Mouse (Mus musculus) spleen, postnatal 4 days (tissue): ENCODE data around the gene Creg2.
"Not testable (repeated sequence)": the region's sequence is repeated elsewhere in the genome, so short reads cannot be mapped to it uniquely, and the experiment has no call there.

Experiments
- DNase-seq, 2 experiments: peaks; one replicate each; pipeline ENCODE4 v3.0.0; 2022; ENCODE audit warnings: low spot score in 2 of 2

Gene Creg2

DNA sequence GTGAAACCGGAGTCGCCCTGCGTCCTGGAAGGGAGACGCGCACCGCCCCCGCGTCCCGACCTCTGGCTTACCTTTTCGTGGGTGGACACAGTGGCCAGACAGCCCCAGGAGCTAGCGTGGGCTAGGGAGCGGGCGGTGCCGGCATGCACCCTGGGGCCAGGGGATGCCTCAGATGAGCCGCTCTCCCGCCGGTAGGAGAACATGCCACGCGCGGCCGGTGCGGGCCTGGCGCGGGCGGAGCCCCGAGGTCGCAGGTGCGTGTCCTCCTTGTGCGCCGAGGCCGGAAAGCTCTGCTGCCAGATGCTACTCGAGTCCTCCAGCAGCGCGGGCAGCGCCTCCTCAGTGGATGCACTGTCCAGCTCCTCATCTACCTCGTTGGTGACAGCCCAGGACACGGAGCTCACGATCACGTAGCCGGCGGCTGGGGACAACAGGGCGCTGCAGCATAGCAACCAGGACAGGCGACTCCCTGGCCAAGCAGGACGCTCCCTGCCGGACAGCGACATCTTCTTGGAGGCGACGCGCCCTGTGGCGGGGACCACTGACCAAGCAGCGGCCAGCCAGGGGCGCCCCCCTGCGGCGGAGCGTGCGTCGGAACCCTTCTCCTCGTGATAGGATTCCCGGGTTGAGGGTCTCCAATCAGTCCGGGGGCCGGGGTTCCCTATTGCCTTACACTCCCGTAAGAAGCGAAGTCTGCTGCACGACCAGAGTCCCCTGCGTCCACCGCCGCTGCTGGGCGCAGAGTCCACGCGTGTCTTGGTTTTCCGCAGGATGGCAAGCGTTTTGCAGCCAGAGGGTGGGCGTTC, 636 bp downstream of the Creg2 start:
- peak; percentile 44 to 73 for DNase-seq

DNA sequence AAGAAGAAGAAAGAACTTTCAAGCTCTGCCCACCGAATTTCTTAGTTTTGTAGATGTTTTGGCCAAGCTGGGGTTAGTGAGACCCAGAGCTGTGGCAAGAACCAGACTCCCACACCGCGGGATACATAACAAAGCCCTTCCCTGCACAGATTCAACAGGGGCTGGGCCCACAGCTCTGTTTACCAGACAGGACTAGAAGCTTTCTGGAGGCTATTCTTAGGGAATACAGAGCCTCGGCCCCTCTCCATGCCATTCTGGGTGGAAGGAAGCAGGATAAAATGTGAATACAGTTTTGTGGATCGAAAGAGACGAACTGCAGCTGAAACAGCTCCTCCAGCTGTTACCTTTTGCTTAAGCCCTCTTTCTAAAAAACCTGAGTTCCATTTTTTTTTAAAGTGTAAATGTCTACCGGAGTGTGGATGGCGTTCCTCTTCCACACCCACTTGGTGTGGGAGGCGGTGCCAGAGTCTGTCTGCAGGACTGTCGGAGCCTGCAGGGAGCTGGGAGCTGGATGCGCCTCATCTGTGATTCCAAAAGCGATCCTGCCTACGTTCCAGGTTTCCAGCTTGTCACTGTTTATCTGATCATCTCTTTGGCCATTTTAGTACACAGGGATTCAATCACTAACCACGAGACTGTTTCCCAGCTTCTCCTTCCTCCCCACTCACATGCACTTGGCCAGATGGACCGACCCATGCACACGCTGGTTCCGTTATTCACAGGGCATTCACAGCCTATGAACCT, 1.4 kb downstream of the Creg2 start:
- DNase-seq: peak in 1 of 2 experiments; percentile 45

DNA sequence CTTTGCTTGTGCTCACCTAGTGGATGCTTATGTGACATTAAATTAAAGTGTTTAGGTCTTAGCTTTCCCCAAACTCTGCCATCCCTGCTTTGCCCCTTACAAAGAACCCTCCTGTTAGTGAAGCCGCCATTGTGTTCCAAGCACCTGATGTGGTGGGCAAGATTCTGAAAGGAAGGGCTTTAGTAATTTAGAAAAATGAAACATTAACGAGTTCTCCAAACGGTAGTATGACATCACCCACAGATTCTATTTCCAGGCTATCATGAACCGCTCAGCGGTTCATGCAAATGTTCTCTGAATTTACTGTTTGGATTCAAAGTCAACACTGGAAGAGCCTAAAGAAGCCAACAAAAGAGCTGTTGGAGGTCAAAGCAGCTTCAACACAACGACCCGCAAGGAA, 2.7 kb downstream of the Creg2 start:
- DNase-seq: no peak

DNA sequence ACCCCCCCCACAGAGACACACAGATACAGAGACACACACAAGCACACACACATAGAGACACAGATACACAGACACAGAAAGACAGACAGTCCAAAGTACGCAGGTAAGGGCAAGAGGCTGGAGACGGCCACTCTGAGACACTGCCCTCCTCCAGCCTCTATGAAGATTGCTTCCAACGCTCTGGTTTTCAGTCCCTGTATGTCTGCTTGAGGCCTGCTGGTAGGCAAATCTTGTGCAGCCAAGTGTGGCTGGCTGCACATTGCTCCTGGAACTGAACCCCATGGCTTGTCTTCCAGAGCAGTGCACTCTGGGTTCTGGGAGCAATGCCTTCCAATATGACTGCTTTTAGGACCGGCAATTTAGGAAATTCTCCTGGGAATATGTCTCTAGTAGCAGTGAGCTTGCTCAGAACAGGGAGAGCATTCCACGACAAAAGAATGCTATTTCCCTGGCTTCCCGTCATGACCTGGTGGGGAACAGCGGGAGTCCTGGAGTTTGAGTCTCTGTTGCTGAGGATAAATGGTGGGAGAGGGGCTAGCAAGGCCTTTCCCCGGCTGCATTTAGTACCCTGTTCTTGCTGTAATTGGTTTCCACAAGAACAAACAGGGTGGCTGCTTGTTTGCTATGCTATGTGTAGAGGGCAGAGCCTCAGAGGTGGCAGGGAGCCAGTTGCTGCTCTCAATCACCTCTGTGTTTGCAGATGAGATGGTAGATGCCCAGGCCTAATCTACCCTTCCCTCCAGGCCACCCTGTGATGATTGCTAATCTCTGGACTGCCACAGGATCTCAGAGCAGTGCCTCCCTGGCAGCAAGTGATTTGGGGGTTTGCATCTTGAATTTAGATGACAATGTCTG, 5.1 kb downstream of the Creg2 start:
- DNase-seq: peak in 1 of 2 experiments; percentile 58

DNA sequence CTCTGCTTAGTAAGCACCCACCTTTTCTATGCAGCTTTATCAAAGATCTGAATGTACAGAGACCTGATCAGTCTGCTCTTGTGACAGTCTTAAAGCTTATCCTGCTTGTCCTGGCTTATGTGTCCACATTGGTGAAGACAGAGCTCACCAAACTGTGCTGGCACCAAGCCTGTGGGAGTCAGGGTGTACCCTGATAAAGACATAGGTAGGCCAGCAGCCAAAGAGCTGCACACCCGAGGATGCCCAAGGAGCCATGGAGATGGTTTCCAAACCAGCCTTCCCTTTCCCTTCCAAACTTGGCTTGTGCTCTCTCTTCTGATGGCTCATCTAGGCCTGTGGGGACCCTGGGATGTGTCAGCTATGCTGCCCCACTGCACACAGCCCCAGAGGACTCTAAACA, 6.9 kb downstream of the Creg2 start:
- DNase-seq: peak; percentile 42 to 62

DNA sequence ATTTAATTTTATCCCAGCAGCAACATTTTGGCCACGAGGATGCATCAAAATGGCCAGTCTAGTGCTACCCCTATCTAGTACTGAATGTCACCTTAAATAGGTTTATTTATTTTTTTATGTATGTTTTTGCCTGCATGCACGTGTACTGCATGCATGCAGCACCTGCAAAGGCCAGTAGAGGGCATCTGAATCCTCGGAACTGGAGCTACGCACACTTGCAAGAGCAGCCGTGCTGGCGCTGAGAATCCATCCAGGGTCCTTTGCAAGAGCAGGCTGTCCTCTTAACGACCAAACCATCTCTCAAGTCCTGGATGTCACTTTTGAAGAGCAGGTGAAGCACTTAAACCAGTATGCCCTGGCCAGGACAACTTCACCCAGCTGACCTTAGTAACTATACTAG, 9.6 kb downstream of the Creg2 start:
- DNase-seq: no peak

DNA sequence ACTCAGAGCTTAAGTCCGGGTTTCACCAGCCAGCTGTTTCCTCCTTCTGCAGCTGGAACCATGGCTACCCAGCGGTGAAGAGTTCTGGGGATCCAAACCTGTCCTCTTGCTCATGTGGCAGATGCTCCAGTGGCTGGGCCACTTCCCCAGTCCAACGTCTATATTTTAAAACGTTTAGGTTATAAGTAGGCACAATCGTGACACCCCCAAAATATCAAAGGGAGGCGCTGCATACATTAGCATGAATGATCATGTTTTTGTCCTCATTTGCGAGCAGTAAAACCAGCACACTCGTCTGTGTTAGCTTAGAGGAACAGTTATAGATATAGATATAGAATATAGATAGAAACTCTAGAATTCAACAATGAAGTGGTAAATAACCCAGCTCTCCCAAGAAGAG, 14.1 kb downstream of the Creg2 start:
- DNase-seq: no peak

DNA sequence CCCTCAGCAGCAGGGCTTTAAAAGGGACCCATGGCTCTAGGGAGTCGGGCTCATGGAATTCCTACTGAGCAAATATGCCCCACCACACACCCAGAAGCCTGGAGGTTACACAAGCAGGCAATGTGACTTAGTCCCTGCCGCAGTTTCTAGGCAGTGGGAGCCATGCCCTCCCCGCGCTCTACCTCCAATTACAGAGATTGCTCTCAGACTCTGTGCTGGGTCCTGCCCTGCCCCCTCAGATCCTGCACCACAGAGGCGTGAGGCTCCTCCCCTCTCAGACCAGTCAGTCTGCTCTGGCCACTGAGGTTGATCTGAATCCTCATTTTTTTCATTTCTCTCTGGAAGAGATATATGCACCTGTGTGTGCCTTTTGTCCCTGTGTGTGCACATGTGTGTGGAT, 14.6 kb downstream of the Creg2 start:
- DNase-seq: peak in 1 of 2 experiments; percentile 54

DNA sequence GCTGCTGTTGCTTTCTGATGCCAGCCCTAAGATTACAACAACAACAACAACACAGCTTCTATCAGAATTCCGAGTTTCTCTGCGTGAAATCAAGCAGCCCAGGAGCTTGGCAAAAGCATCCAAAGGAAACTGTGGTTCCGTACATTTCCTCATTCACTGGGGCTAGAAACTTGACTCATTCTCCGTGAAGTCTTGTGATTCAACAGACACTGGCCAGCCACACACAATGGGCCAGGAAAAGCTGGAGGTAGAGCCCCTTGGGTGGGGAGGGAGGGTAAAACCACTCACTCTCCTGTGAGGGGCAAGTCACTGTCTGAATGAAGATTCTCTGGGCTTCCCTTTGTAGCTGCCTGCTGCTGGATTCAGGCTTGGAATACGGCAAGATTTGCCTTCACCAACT, 15.1 kb downstream of the Creg2 start:
- DNase-seq: no peak

DNA sequence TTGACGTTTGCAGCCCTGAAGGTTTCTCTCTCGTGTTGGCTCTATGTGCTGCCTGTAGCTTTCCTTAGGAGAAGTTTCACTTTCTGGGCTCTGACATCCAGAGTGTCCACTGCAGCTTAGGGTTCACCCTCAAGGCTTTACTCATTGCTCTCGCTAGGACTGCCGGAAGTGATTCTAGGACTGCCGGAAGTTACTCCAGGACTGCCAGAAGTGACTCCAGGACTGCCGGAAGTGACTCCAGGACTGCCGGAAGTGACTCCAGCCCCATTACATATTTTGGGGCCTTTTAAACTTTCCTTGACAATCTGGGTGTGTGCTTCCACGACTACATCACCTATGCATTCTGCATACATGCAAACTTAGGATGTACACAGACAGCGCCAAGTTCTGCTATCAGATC, 22.7 kb downstream of the Creg2 start:
- DNase-seq: no peak

DNA sequence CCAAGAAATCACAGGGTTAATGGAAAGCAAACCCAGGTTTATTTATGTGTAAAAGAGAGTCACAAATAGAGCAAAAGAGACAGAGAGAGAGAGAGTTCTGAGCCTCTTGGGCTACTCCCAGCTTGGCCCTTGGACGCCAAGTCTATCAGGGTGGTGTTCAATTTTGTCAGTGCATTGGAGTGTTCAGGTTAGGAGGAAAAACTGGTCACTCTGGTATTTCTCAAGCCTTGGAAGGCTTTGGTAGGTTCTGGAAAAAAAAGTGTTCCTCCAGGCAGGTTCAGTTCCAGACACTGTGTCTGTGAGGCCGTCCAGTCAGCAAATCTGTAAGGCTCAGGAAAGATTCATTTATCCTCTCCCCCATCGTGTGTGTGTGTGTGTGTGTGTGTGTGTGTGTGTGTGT, 25.8 kb downstream of the Creg2 start:
- no peak for DNase-seq

DNA sequence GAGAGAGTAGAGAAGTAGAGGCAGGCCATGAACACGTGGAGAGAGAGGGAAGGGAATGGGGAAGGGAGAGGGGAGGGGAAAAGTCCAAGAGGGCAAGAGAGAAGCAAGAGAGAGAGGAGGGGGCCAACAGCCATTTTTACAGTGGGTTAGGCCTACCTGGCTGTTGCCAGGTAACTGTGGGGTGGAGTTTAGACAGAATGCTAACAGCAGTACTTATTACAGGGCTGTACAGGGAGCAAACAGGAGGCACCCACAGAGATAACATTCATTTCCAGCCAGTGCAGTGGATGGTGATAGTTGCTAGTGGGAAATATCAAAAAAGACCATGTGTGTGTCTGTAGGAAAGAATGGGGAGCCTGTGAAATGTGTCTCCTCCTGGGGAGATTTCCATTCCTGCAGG, 27.5 kb downstream of the Creg2 start:
- no peak for DNase-seq

DNA sequence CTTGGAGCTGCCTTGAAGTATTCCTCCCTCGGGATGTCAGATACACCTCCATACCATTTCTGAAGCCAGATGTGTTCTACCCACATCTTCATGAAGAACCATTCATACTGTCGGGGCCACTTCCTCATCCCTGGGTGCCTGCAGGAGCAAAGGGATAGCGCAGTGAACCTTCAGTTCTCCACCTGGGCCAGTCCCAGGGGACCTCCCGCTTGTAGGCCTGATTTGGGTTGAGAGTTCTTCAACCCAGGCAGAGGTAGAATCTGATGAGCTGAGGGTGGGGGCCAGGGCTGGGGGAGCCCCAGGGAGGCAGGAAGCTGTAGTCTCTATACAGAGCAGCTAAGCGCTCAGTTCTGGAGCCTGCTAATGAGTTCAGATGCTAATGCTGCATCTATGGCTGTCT, 28.2 kb downstream of the Creg2 start:
- DNase-seq: no peak

DNA sequence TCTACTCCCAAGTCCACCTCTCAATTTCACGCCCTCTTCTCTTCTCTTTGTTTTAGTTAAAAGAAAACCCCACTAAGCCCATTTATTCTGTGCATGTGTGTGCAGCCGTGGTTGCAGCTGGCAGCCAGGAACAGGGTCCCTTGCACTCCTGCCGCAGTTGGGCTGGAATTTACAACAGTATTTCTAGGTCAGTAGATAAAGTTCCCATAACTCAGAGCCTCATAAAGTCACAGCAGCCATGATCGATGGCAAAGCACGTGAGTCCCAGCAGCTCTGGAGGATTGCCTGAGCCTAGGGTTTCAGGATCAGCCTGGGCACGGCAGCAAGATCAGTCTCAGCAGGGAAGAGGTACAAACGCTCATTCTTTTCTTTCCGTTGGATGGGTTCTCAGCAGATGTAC, 32.8 kb downstream of the Creg2 start:
- DNase-seq: no peak

DNA sequence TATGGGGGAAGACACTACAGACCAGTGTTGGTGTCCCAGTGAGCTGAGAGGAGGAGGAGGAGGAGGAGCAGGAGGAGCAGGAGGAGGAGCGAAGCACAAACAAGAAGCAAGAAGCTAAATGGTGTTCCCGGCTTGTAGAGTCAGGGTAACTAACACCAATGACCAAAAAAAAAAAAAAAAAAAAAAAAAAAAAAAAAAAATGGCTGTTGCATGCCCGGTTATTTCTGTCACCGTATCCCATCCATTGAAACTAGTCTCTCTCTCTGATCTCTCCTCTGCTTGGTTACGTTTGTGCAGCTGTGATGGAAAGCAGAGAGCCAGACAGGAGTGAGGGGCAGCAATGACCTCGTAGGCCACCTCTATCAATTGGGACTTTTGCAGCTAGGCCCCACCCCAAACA, 35.7 kb downstream of the Creg2 start:
- no peak for DNase-seq

DNA sequence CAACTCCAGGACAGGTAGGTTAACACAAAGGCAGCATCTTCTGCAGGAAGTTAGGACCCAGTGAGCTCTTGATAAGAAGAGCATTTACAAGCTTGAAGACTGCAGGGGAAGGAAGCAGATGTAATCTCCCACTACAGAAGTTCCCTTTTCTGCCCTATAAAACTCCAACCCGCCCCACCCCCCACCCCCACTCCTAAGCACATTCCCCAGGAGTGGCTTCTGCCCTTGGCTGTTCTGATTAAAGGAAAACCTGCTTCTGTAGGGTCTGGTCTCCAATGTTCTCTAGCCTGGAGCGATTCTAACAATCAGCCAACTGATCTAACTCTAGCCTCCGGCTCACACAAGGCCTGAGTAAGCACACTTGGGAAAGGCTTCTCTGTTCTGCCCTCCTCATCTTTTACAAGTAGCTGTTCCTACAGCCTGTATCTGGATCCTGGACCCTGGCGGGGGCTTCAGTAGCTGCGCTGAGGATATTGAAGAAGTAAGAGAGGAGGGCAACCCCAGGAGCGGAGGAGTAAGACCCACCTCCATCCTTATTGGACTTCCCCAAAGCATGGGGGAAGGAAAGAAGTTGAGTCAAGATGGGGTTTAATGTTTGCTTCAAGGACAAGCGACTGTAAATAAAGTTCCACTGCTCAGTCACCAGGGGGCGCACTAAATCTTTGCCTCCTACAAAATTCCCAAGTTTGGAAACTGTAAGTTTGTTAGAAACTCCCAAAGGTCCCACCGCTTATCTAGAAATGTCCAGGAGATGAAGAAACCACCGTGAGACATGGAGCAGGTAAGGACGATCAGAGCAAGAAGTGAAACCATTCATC, 36.6 kb downstream of the Creg2 start:
- peak; percentile 26 to 77 for DNase-seq

DNA sequence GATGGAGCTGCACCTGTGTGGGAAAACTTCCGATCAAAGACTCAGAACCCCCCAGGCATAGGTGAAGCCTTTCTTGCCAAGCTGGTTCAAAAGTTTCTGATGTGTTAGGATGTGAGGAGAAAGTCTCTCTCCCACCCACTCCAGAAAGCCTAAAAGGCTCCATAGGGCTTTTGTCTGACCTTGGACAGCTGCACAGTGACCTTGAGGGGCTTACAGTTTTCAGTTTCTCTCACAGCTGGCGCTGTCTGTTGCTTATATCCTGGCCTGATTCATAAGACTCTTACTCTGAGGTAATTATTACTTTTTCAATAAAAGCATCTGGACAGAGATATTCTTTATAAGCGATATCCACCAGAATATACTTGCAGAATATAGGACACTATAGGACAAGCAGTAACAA, 38.2 kb downstream of the Creg2 start:
- DNase-seq: no peak

DNA sequence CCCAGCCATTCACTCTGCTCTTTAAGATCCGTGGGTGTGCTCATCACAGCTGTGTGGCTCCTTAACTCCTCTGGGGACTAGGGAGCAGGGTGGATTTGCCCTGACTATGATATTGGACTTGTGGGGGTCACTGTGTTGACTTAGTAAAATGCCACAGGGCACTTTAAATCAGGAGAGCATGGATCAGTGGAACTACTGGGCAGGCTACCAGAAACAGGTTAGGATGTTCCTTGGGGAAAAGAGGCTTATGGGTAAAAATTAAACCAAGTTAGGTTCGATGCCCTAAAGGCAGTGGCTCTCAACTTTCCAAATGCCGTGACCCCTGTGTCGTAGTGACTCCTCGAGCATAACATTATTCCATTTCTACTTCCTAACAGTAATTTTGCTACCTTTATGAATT, 38.8 kb downstream of the Creg2 start:
- DNase-seq: no peak

DNA sequence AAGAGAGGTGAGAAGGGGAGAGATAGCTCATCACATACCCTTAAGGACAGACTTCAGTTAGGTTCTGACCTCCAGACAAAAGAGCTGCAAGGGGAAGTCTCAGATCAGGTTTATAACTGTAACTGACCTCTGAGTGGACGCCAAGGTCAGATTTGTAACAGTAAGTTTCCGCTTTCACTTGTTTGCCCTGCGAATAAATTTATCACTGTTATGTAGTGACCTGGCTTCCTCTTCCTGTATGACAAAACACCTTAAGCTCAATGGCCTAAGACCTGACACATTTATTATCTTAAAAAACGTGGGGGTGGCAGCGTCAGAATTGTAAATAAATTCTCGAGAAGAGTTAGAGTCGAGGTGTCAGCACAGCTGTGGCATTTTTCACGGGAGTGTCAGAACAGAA, 42.7 kb downstream of the Creg2 start:
- DNase-seq: no peak

DNA sequence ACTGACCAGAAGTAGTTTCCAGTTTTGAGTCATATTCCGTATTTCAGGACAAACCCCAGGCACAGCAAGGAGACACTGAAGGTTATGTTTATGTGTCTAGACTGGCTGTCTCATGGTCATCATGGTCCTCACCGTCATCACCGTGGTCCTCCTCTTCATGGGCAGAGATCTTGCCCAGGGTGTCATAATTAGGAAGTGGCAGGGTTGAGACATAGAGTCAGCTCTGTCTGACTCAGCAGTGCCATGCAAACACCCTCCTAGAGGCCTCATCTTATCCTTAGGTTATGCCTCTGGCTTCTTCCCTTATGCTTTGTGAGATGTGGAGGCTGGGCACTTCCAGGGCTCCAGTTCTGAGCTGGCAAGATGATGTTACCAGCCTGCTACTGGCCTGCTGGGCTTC, 48.8 kb downstream of the Creg2 start:
- no peak for DNase-seq

DNA sequence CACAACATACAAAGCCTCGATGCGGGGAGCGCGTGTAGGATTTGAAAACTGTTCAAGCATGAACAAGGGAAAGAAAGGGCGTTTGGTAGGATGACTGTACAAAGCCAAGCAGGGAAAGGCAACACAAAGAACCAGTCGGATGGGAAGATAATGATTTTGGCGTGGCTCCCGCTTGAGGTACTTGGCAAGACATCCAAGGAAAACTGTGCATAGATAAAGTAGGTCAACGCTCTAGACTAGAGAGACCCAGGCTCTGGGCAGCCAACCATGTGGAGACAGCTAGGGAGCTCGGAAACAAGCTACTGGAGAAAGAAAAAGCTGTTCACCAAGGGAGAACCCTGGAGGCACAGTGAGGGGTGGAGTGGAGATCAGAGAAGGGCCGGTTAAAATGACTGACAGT, 52.5 kb downstream of the Creg2 start:
- DNase-seq: no peak

DNA sequence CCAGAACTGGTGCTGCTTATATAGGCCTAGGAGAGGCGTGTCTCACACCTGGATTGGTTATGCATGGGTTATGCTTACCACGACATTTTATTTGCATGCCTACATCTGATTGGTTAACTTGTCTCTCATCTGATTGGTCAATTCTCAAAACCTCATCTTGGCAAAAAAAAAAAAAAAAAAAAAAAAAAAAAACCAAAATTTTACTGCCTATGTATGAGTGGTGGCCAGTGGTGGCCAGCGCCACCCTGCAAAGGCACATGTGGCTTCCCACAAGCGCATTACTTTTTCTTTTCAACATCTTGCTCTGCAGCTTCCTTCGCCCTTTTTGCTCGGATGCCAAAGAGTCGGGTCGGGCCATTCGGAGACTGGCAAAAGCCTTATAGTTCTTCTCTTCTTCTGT, 54.1 kb downstream of the Creg2 start:
- not testable (repeated sequence) for DNase-seq
